Mouse (Mus musculus): Measurements from ENCODE around the gene Rnf183. TPM values are rescaled to one million over a fixed set of nuclear protein-coding genes. Genes with fewer than 3 reads are reported as not detected.

Gene Rnf183
- total RNA-seq, 2 experiments from 2014 or later, result not detected

GRCm38 (mm10) chr4:62391892-62392291 lies 43.2 kb downstream of the Rnf183 start:
- intact Hi-C loops (cut with DNase I), result no loop called here

GRCm38 (mm10) chr4:62389592-62390512 lies 45.2 kb downstream of the Rnf183 start:
- no peak for DNase-seq (ENCODE audit: low spot score in 2 of 2)
- intact Hi-C loops (cut with DNase I), result no loop called here

More at GRCm38 (mm10) chr4:62391892-62392291, 43.2 kb downstream of the Rnf183 start:
- no peak for DNase-seq (ENCODE audit: low spot score in 2 of 2)

- DNase-seq (ENCODE audit: low spot score in 2 of 2), result no peak
- intact Hi-C loops (cut with DNase I), result no loop called here
Measured at GRCm38 (mm10) chr4:62385439-62385838, 49.6 kb downstream of the Rnf183 start.

- intact Hi-C loops (cut with DNase I), result no loop called here
Measured at GRCm38 (mm10) chr4:62384159-62384558, 50.9 kb downstream of the Rnf183 start.

GRCm38 (mm10) chr4:62383752-62384151 lies 51.3 kb downstream of the Rnf183 start:
- DNase-seq (ENCODE audit: low spot score in 2 of 2), result no peak
- intact Hi-C loops (cut with DNase I), result no loop called here

More at GRCm38 (mm10) chr4:62384159-62384558, 50.9 kb downstream of the Rnf183 start:
- no peak for DNase-seq (ENCODE audit: low spot score in 2 of 2)

- no peak for DNase-seq (ENCODE audit: low spot score in 2 of 2)
- intact Hi-C loops (cut with DNase I), result no loop called here
Measured at GRCm38 (mm10) chr4:62383207-62383606, 51.8 kb downstream of the Rnf183 start.

GRCm38 (mm10) chr4:62379724-62380381 lies 55.2 kb downstream of the Rnf183 start:
- DNase-seq (ENCODE audit: low spot score in 2 of 2), result no peak
- intact Hi-C loops (cut with DNase I), result no loop called here

Other genes starting within 250 kb of the Rnf183 start
- gene Zfp37, start 204.2 kb downstream of the Rnf183 start, total RNA-seq (2021), result 10 to 100 TPM; 20.3 to 20.7 TPM
- 1 to 10 TPM; 7.1 to 9.8 TPM for gene Slc31a2, start 172.7 kb downstream of the Rnf183 start, total RNA-seq (2021)
- 10 to 100 TPM; 37.3 to 40.2 TPM for gene Fkbp15, start 74.7 kb downstream of the Rnf183 start, total RNA-seq (2021)
- gene Slc31a1, start 74.5 kb downstream of the Rnf183 start, total RNA-seq (2021), result 10 to 100 TPM; 27.9 to 29.8 TPM
- gene Cdc26, start 26.6 kb downstream of the Rnf183 start, total RNA-seq (2021), result 10 to 100 TPM; 46.2 to 47.1 TPM
- gene Prpf4, start 26.5 kb downstream of the Rnf183 start, total RNA-seq (2021), result 10 to 100 TPM; 11.5 to 11.6 TPM
- 1 to 10 TPM; 9.0 to 9.4 TPM for gene Wdr31, start 35.6 kb upstream of the Rnf183 start, total RNA-seq (2021)
- gene Bspry, start 44.8 kb upstream of the Rnf183 start, total RNA-seq (2021), result under 1 TPM; 0.42 to 0.70 TPM
- 1 to 10 TPM; 9.1 to 9.8 TPM for gene Hdhd3, start 68.2 kb upstream of the Rnf183 start, total RNA-seq (2021)
- 10 to 100 TPM; 22.2 to 25.4 TPM for gene Alad, start 84.7 kb upstream of the Rnf183 start, total RNA-seq (2021)
- gene Pole3, start 89.8 kb upstream of the Rnf183 start, total RNA-seq (2021), result 10 to 100 TPM; 19.5 to 24.4 TPM
- under 1 TPM; 0.33 to 0.61 TPM for gene 4933430I17Rik, start 90.1 kb upstream of the Rnf183 start, total RNA-seq (2021)
- 10 to 100 TPM; 22.2 to 27.2 TPM for gene Rgs3, start 124.6 kb upstream of the Rnf183 start, total RNA-seq (2021)